Mouse (Mus musculus) v-Abl transformed pro-B cells (cell line): ENCODE measurements around the gene Sdr42e1.

ENCODE experiments used
- in situ Hi-C, 2 experiments: fragments of 400-800 bp; cut with MboI; formaldehyde crosslinking; loops; one replicate each; pipeline ENCODE4 v1.15.1; 2025; ENCODE audit not compliant: unreplicated experiment in 2 of 2

The Sdr42e1 gene

DNA sequence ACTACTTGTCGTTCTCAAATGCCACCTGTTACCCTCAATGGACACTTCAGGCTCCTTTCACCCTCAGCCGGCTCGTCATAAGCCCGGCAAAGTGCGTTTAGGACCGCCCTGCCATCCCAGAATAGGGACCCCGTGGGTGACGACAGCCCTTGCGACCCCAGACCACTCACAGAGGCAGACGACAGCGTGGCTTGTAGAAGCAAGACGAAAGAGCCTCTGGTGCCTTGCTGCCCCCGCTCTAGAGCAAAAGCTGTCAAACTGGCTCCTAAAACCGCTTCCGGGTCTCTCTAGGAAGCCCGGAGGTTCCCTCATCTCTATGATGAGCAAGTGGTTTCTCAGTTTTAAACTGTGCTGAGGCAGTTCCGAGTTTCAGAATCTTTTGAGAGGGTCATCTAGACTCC lies at the start of gene Sdr42e1:
Gene Sdr42e1, minus strand, starts transcription at position 260 of the 401 bp plus-strand sequence.
- in situ Hi-C loops, result no loop called here

DNA sequence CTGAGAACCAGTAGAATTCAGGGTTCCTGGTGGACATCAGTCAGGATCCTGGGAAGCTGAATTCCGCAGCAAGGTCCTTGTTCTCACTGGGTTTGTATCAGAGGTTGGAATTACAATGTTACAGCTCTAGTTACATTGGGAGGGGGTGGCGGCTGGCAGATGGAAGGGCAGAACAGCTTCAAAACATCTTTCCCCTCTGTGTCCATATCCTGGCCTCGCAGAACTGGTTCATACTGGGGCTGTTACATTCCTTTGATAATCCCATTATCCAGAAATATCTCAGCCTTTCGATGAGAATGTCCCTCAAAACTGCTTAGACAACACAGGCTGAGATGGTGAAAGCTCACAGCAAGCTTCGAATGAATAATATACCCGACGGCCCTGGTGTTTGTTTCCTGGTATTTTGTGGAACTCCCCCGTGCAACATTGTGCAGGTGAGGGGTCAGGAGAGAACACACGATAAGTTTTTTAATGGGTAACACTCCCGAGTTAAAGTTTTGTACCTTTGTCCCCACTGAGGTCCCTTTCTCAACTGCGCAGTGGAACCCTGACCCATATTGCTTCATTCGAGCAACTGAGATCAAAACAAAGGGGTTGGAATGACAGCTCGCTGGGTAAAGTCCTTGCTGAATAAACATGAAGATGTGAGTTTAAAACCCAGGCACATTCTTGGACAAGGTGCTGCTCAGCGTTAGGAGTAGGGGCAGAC lies 44.8 kb upstream of the Sdr42e1 start:
- in situ Hi-C loops, result no loop called here

DNA sequence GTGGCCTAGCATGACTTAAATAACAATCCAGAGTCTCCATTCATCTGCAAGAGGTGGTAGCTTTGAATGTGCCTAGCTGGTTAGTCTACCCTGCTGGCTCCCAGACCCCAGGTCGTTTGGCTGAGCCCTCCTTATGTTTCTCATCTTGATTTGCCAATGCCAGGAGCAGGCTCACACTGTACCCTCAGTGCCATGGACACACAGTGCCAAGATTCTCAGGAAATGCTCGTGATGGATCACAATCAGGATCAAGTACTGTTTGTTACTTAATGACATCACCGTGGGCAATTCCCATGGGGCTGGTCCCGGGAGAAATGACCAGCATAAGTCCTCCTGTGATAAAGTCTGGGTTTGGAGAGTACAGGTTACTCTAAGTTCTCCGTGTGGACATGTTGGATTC lies 42.4 kb upstream of the Sdr42e1 start:
- in situ Hi-C loops, result no loop called here

DNA sequence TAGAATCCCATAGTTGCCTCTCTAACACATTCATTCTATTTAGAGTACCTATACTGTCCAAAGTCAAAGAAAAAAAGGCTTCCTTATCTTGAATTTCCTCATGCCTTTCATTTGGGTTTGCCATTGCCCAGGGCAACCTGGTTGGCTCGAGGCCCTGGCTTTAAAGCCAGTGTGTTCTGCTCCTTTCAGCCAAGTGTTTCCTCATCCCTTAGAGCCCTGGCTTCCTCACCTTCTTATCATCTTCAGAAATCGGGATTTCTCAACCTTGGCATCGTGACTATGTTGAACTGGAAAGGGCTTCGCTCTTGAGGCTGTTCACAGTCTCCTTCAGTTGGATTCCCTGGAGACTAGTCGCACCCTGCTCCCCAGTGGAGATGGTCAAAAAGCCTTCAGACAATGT lies 41.1 kb upstream of the Sdr42e1 start:
- in situ Hi-C loops, result no loop called here

DNA sequence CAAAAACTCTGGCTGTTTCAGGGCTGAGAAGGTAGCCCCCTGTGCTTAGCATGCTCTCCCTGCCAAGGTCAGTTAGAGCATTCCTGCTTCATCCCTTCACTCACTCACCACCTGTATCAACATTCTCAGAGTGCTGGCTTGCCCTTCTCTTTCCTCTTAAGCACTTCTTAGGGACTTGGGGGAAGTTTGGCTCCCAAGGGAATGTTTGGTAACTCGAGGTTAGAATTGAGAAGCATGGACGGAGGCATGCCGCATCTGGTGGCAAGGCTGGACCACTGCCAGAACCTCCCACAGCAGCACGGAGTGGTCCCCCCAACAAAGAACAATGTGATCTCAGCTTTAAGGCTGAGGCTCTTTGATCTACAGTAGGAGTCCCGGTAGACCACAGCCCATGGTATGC lies 38.7 kb upstream of the Sdr42e1 start:
- in situ Hi-C loops, result no loop called here

DNA sequence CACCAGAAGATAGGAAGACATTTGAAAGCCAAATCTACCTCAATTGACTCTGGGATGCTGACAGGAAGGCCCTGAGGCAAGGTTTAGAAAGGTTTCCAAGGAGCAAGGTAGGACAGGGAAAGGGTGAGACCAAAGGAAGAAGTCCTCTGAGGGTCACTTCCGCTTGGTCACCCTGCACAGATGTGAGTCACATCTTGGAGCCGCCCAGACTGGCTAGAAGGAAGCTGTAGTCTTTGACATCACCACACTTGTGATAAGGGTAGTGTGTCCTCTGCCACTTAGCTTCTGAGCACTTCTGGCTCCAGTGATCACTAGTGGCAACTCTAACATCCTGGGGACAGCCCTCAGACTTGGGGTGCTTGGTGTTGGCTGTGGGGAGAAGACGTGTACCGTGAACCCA lies 32.7 kb upstream of the Sdr42e1 start:
- in situ Hi-C loops, result no loop called here

DNA sequence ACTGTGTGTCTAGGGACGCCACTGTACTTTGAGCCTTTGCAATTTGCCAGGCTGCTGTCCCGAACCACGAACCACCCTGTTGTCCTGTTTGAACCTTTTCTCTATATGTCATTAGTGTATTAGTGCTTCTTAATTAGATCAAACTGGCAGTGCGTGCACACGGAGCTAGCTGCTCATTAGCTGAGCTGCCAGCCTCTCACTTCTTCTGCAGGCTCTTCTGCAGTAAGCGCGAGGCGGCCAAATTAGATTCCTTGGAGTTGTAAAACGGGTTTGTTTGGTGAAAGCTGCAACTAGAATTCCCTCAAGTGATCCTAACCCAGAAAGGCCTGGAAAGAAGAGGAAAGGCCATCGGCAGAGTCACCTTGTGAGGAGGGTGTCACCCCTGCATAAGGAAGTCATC lies 29.2 kb upstream of the Sdr42e1 start:
- in situ Hi-C loops, result no loop called here

DNA sequence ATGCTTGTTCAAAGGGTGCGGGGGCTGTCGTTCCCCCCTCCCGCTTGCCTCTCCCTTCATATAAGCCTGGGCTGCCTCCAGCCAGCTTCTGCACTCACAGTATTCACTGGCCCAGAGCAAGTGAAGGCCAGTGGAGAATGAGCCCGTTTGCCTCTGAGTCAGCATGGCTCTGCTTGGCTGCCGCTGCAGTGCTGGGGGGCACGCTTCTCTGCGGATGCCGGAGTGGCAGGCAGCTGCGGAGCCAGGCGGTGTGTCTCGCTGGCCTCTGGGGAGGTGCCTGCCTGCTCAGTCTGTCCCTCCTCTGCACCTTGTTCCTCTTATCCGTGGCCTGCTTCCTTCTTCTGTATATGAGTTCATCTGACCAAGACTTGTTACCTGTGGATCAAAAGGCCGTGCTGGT lies 28.4 kb upstream of the Sdr42e1 start, which contains the start of gene Hsd17b2:
Gene Hsd17b2, plus strand, starts transcription at position 46 of the 400 bp plus-strand sequence.
- in situ Hi-C loops, result no loop called here

DNA sequence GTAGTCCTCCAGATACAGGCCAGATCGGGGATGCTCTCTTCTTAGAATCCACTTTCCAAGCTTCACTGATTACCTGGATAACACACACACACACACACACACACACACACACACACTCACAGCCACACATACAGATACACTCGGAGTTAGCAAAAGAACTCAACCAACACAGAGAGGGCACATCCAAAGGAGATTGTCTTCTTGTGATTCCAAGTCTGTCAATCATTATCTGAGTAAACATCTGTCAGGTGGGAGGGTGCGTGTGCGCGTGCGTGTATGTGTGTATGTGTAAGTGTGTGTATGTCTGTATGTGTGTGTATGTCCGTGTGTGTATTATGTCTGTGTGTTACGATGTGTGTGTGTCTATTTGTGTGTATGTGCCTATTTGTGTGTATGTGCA lies 27.8 kb upstream of the Sdr42e1 start:
- in situ Hi-C loops, result no loop called here

DNA sequence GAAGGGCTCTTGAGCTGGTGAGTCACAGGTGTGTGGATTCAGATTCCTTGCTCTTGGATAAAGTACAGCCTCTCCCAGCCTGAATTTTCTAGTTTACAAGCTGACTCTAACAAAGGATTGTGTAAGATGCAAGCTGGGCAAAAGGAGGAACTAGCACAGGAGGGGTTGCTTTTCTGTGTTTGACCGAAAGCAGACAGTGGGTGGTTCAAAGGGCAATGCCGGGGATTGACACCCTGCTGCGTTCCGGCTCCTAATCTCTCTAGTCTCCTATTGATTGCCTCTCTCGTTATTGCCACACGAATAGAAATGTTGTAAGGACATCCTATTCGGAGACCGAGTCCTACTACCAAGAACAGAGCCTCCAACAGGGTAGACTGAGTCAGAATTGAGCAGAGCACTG lies 27.2 kb upstream of the Sdr42e1 start:
- in situ Hi-C loops, result no loop called here

DNA sequence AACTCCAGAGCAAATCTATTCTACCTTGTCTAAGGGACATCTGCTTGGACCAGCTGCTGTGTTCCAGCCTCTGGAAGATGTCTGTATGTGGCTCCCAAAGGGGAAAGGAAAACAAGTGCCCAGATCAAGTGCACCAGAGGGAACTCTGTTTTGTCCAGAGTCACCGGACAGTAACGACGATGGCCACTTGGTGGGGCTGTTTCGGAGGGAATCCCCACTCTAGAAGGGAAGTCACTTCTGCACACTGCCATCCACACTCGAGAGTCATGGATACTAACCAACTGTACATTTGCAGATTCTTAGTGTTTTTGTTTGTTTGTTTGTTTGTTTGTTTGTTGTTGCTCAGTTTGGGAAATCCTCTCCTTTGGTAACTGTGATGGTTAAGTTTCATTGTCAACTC lies 23.8 kb upstream of the Sdr42e1 start:
- in situ Hi-C loops, result no loop called here

DNA sequence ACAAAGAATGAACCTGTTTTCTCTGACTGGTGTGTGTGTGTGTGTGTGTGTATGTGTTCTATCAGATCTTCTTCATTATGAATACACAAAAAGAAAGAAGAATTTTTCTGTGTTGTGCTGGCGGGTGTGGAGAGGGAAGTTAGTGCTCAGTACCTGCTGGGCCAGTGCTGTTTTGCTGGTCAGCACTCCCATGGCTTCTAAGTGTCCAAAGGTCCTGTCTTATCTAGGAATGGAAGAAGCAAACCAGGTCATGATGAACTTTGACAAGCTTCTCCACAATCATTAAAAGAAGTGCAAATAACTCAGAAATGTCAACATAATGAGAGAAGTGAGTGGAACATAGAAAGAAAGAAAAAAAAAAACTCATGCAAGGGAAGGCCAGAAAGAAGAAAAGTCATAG lies 22.1 kb upstream of the Sdr42e1 start:
- in situ Hi-C loops, result no loop called here

DNA sequence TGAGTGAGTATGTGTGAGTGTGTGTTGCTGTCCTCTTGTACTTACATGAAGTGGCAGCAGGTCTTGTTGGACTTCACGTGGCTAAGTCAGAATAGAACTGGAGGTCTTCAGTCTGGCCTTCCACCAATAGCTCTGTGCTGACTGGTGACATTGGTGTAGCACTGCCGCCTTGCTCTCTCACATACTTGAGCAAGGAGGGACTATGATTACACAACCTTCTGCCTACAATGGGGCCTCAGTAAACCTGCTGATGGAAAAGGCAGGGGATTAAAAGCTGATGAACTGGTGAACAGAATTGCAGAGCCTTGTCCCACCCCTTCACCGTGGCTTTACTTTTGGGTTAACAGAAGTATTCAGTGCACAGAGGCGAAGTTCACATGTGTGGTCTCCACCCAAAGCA lies 18.6 kb upstream of the Sdr42e1 start:
- in situ Hi-C loops, result no loop called here

DNA sequence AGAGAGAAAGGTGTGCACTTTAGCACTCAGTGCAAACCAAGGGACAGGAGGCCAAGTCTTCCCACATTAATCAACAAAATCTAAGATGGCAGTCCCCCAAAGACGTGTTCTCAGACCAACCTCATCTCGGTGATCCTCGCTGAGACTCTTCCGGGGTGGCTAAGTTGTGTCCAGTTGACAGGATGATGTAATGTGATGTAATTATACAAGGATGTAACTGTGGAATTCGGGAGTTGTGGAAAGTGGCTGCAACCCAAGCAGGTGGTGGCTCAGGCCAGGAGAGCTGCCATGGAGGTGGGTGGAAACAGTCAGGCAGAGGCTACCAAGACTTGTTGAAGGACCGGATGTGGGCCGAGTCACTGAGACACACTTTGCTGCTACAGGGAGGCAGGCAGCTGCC lies 14.4 kb upstream of the Sdr42e1 start:
- in situ Hi-C loops, result no loop called here

DNA sequence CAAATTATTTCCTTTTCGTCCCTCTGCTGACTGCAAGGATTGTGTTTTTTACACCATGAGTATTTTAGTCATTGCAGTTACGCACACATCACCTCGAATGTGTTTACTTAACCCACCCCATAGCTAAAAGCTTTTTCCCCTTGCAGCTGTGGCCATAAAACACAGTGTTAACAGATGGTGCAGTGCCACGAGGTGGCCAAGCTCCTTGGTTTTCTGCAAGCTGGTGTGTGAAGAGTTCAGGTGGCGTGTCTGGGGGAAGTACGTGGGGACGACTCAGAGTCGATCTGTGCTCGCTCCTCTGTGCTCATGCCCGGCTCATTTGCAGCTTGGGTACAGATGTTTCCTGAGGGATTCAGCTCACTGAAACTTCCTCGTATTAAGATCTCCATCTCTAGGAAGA lies 11.0 kb upstream of the Sdr42e1 start:
- in situ Hi-C loops, result no loop called here

DNA sequence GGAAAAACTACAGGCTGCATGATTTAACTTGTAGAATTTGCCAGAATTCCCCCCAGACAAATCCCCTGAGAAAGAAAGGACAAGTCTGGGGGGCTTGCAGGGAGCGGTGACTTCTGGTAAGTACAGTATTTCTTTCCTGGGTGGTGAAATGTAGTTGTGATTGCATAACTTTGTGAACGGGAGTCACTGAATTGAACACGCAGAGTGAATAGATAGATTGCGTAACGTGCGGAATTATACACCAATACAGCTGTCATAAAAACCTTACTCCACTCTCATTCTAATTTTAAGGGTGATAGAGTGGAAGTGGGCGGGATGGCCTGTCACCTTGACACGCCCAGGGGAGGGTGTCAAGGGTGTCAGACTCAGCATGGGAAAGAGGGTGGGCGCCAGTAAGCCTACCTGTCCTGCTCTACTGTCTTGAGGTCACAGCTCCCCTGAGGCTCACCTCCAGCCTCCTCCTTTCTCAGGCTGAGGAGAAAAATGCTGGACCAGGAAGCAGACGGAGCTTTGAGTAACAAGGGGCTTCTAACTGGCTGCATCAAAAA lies 10.5 kb upstream of the Sdr42e1 start:
- in situ Hi-C loops, result no loop called here

DNA sequence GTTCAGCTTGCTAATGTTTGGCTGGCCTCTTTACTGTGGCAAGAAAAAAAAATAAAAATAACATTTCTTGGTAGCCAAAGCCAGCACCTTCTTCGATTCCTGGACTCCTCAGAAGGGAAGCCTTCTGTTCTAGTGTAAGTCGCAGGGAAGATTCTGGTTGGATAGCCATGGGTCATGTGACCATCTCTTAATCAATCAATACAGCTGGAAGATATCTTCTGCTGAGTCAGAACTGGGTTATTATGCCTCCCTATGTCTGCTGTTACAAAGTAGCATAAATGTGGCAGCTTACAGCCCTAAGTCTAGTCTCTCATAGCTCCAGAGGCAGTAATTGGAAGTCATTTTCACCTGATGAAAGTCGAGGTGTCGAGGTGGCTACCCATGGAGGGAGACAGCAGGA lies 5.2 kb upstream of the Sdr42e1 start:
- in situ Hi-C loops, result no loop called here

DNA sequence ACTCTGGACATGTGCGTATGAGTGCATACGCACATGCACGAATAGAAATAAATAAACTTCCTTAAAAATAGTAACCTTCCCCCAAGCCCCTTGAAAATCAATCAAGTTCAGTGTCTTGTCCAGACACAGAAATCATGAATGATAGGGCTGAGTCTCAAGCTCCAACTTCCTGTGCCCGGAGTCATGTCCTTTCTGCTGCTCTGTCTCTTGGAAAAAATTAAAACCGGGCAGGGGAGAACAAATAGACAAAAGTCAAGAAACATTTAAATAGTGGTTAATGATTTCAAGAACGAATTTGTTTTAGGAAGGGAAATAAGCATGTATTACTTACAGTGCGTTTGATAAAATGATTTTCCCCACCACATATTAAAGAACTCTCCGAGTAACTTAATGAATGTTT lies 3.5 kb upstream of the Sdr42e1 start:
- in situ Hi-C loops, result no loop called here

DNA sequence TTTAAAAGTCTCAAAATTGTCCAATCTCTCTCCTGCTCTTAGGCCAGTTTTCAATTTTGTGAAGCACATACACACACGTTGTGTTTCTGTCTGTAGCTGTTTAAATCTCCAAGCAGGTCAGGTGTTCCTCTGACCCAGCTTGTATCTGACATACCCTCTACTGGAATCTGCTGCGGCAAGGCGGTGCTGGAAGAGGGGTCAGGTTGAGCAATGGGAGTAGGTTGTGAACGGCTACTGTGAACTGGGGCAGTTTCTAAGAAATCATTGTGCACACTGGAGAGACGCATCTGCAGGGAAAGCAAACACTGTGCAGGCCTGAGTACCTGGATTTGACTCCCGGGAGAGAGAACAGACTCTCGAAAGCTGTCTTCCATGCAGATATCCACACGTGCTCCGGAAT lies 3.0 kb upstream of the Sdr42e1 start:
- in situ Hi-C loops, result no loop called here

DNA sequence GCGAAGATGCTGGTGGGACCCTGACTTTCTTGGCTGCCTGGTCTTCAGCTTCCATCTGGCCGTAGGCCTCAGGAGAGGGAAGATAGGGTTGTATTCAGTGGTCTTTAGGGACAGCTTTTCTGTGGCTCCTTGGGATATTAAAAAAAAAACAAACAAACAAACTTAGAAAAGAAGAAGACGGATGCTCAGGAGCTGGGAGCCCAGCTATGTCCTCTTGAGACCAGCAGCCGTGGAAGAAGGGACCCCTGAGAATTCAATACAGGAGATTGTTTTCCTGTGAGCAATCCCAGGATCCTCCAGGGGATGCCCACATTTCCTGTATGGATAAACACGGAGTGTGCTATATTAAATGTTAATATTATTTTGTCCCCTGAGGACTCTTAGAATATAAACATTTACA lies 1.7 kb upstream of the Sdr42e1 start:
- in situ Hi-C loops, result no loop called here

DNA sequence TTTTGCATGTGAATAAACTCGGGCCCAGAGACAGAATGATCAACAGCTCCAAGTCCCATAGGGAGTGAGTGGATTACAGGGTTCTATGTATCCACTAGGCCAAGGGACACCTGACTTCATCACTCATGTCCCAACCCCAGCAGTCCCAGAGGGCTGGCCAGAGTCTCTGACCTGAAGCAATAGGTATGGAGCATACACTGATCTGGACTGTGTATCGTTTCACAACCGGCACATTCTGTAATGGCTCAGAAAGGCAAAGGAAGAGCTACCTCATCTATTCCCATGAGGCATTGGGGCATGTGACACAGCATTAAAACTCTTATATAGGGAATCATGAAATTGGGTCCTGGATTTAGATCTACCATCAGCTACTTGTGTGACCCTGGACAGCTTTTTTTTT lies 931 bp downstream of the Sdr42e1 start:
- in situ Hi-C loops, result no loop called here

DNA sequence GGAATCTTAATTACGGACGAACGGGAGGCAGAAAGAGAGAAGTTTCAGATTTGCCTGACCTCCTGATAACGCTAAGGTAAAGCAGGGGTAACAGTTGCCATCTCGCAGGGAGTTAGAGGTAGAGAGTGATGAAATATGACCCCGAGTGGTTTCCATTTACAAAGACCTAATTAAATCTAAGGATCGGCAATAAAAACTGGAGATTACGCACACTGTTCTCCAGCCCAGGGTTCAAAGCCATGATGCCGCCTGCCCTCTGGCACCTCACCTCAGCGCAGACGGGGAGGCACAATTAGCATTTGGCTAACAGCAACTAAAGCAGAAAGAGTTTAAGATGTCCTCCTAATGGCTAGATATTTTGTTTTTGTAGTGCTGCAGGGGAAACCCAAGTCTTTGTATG lies 3.0 kb downstream of the Sdr42e1 start:
- in situ Hi-C loops, result no loop called here
